Mouse (Mus musculus) layer of hippocampus, adult 11-12 months (tissue): ENCODE measurements around the gene Gcnt2.
"Not testable (repeated sequence)": the region's sequence is repeated elsewhere in the genome, so short reads cannot be mapped to it uniquely, and the experiment has no call there.

ENCODE experiments used
- DNase-seq: peaks from one replicate; pipeline ENCODE4 v3.0.0; 2022; ENCODE audit warnings: low spot score

The Gcnt2 gene

DNA sequence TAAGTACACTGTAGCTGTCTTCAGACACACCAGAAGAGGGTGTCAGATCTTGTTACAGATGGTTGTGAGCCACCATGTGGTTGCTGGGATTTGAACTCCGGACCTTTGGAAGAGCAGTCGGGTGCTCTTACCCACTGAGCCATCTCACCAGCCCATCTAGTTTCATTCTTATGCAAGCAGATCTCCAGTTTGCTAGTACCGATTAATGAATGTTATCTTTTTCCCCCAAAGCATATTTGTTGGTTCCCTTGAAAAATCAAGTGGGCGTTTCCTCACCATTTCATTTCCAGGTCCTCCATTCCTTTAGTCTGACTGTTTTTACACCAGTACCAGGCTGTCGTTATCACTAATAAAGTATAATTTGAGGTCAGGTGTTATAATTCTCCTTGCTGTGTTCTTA is 139.0 kb downstream of the Gcnt2 start:
- DNase-seq, result not testable (repeated sequence)

DNA sequence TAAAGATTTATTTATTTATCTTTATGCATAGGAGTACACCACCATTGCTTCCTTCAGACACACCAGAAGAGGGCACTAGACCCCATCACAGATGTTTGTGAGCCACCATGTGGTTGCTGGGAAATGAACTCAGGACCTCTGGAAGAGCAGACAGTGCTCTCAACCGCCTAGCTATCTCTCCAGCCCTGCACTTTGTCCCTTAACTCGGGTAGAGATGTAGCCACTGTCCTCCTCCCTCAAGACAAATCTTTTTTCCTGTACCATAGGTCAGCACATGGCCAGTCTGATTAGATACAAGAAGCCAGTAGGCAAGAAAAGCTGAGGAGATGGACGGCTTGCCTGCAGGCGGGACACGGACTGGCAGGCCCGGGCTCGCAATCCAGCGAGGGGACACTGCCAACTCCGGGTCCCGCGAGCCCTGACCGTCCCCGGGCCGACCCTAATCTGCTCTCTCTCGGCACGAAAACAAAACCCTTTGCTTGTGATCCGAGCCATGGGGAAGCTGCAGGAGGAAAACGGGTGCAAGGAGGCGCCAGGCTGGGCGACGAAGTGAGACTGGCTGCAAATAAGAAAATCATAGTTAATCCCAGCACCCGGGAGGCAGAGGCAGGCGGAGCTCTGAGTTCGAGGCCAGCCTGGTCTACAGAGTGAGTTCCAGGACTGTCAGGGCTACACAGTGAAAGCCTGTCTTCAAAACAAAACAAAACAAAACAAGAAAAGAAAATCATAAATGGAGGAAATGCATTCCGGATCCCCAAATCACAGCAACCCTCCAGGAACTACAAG is 140.8 kb downstream of the Gcnt2 start:
- no peak for DNase-seq

GRCm38 (mm10) chr13:41000926-41001639 is 141.5 kb downstream of the Gcnt2 start, which contains the start of gene Pak1ip1:
Gene Pak1ip1, plus strand, starts transcription at chr13:41001023.
- peak; percentile 93 for DNase-seq

- no peak for DNase-seq
These were observed 142.4 kb downstream of the Gcnt2 start for GRCm38 (mm10) chr13:41002001-41002400.

- DNase-seq, result no peak
These were observed 146.7 kb downstream of the Gcnt2 start for GRCm38 (mm10) chr13:41006244-41006643.

DNA sequence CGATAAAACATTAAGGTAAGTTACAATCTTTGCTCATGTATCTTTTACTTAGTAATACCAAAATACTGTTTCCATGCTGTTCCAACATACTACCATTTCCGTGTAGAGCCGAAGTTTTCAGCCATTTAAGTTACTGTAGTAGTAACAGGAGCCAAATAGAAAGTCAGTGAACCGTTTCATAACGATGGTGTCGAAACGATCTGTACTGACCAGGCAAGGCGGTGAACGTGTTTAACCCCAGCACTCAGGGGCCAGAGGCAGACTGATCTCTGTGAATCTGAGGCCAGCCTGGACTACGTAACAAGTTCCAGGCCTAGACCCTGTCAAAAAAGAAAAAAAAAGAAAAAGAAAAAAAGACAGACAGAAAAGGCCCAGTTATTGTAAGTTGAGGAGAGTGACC is 148.7 kb downstream of the Gcnt2 start:
- DNase-seq, result no peak

DNA sequence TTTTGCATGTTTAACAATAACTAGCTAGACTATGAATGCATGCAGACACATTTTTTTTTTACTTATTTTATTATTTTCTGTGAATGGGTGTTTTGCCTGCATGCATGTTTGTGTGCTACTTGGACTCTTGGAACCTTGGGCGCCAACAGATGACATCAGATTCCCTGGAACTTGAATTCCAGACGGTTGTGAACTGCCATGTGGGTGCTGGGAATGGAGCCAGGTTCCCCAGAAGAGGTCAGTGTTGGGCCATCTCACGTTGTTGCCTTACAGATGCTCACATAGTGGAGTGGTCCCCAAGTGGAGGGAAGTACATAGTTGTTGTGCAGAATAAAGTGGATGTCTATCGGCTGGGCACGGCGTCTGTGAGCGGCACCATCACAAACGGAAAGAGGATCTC is 149.4 kb downstream of the Gcnt2 start:
- DNase-seq, result no peak
